Mouse (Mus musculus) liver, embryonic 11.5 days (tissue): ENCODE measurements around the gene Wwox. TPM values are rescaled to one million over a fixed set of nuclear protein-coding genes. Genes with fewer than 3 reads are reported as not detected.

Source experiments
- ATAC-seq: fragments of 200-750 bp; cut with Nextera tagmentation; replicated peaks from 2 replicates; pipeline ENCODE4 v1.8.0; 2017; ENCODE audit warnings: moderate number of reproducible peaks, mild to moderate bottlenecking, moderate TSS enrichment, moderate library complexity; ENCODE audit not compliant: low FRiP score
- DNase-seq: peaks from one replicate; pipeline ENCODE4 v3.0.0-alpha.2; 2017; ENCODE audit warnings: low spot score
- H3K27ac ChIP-seq: fragments of 300-500 bp; sonication (generic); 2 replicates; pipeline ENCODE4 v1.5.1; 2014; ENCODE audit warnings: mild to moderate bottlenecking, low read depth, low read length, control low read depth
- H3K27me3 ChIP-seq: fragments of 300-500 bp; sonication (generic); replicated peaks from 2 replicates; pipeline ENCODE4 v1.6.1; 2014; ENCODE audit warnings: low read length, mixed read lengths; ENCODE audit not compliant: control insufficient read depth, insufficient read depth
- H3K36me3 ChIP-seq: fragments of 300-500 bp; sonication (generic); 2 replicates; pipeline ENCODE4 v1.6.1; 2014; ENCODE audit warnings: mild to moderate bottlenecking, low read length, moderate library complexity, mixed read lengths; ENCODE audit not compliant: control insufficient read depth, insufficient read depth
- H3K4me1 ChIP-seq: fragments of 300-500 bp; sonication (generic); replicated peaks from 2 replicates; pipeline ENCODE4 v1.6.1; 2014; ENCODE audit warnings: low read length, mixed read lengths; ENCODE audit not compliant: control insufficient read depth, insufficient read depth
- H3K4me2 ChIP-seq: fragments of 300-500 bp; sonication (generic); 2 replicates; pipeline ENCODE4 v1.6.1; 2014; ENCODE audit warnings: mild to moderate bottlenecking, control low read depth, moderate library complexity
- H3K4me3 ChIP-seq: fragments of 300-500 bp; sonication (generic); 2 replicates; pipeline ENCODE4 v1.5.1; 2014; ENCODE audit warnings: low read depth, low read length, control low read depth
- H3K9ac ChIP-seq: fragments of 300-500 bp; sonication (generic); 2 replicates; pipeline ENCODE4 v1.6.1; 2014; ENCODE audit warnings: low read depth, low read length, control low read depth
- H3K9me3 ChIP-seq: fragments of 300-500 bp; sonication (generic); 2 replicates; pipeline ENCODE4 v1.6.1; 2016; ENCODE audit warnings: low read length, inconsistent platforms, mixed read lengths; ENCODE audit not compliant: control insufficient read depth
- WGBS: fragments of 180-500 bp; shearing (Covaris S2); extraction: QIAGEN DNeasy Blood & Tissue Kit; methylation state at CpG from one replicate; pipeline ENCODE4 v1.1.7; 2014; 5-methylcytosine and 5-hydroxymethylcytosine counted together
- polyA plus RNA-seq: library from polyadenylated mRNA; unstranded; fragments of >200 nt; fragmentation: Nextera tagmentation; extraction: Ambion mirVana; gene quantifications from 2 replicates; pipeline ENCODE4 v1.2.1, GENCODE M21; 2014

Gene Wwox
- polyA plus RNA-seq, 1 experiment from 2014 or later = 7.3 TPM

- Histone ChIP-seq H3K27ac (no peak overlapping the region), H3K4me2 (no peak overlapping the region), H3K9ac (no peak overlapping the region), H3K9me3 (no peaks in the 10 kb centered on the region), H3K4me1 (no peaks in the 10 kb centered on the region), H3K27me3 (no peaks in the 10 kb centered on the region), H3K4me3 (no peak overlapping the region), H3K36me3 (no peaks in the 10 kb centered on the region)
- DNase-seq (no peak), ATAC-seq (no peak)
- 65% methylated on average over 7 of the region's 7 CpGs for WGBS
Measured at GRCm38 (mm10) chr8:114629719-114630118, 190.3 kb downstream of the Wwox start.

GRCm38 (mm10) chr8:114631087-114631486, 191.6 kb downstream of the Wwox start:
- H3K27me3 ChIP-seq = no peaks in the 10 kb centered on the region
- no peak for DNase-seq
- no peak for ATAC-seq
- H3K27ac ChIP-seq = no peak overlapping the region
- H3K4me2 ChIP-seq = no peak overlapping the region
- H3K4me3 ChIP-seq = no peak overlapping the region
- WGBS = 65% methylated on average over 6 of the region's 6 CpGs
- no peaks in the 10 kb centered on the region for H3K9me3 ChIP-seq
- H3K4me1 ChIP-seq = no peaks in the 10 kb centered on the region
- H3K36me3 ChIP-seq = no peaks in the 10 kb centered on the region
- H3K9ac ChIP-seq = no peak overlapping the region

GRCm38 (mm10) chr8:114634151-114634550, 194.7 kb downstream of the Wwox start:
- no peaks in the 10 kb centered on the region for H3K36me3 ChIP-seq
- WGBS = 66% methylated on average over 2 of the region's 2 CpGs
- H3K4me3 ChIP-seq = no peak overlapping the region
- no peaks in the 10 kb centered on the region for H3K4me1 ChIP-seq
- ATAC-seq (no peak), DNase-seq (no peak)
- H3K27me3 ChIP-seq = no peaks in the 10 kb centered on the region
- H3K9me3 ChIP-seq = no peaks in the 10 kb centered on the region
- no peak overlapping the region for H3K4me2 ChIP-seq
- no peak overlapping the region for H3K9ac ChIP-seq
- H3K27ac ChIP-seq = no peak overlapping the region

GRCm38 (mm10) chr8:114634669-114635410, 195.4 kb downstream of the Wwox start:
- Histone ChIP-seq H3K27ac (no peak overlapping the region), H3K9ac (no peak overlapping the region), H3K4me3 (no peak overlapping the region), H3K4me1 (no peaks in the 10 kb centered on the region), H3K4me2 (no peak overlapping the region), H3K27me3 (no peaks in the 10 kb centered on the region), H3K9me3 (no peaks in the 10 kb centered on the region), H3K36me3 (no peaks in the 10 kb centered on the region)
- ATAC-seq (no peak; the same call in 1 of the 2 replicates), DNase-seq (no peak)
- 61% methylated on average over 9 of the region's 9 CpGs for WGBS

GRCm38 (mm10) chr8:114636376-114636775, 196.9 kb downstream of the Wwox start:
- Histone ChIP-seq H3K9ac (no peak overlapping the region), H3K4me2 (no peak overlapping the region), H3K27ac (no peak overlapping the region), H3K27me3 (no peaks in the 10 kb centered on the region), H3K9me3 (no peaks in the 10 kb centered on the region), H3K4me3 (no peak overlapping the region), H3K4me1 (no peaks in the 10 kb centered on the region), H3K36me3 (no peaks in the 10 kb centered on the region)
- WGBS = 61% methylated on average over 5 of the region's 5 CpGs
- DNase-seq (no peak), ATAC-seq (no peak)

- no peak for DNase-seq
- 75% methylated on average over 9 of the region's 9 CpGs for WGBS
Measured at GRCm38 (mm10) chr8:114641809-114642208, 202.4 kb downstream of the Wwox start.

GRCm38 (mm10) chr8:114650789-114651188, 211.3 kb downstream of the Wwox start:
- 89% methylated on average over 14 of the region's 14 CpGs for WGBS
- H3K9ac ChIP-seq = no peak overlapping the region
- ATAC-seq = no peak

More at GRCm38 (mm10) chr8:114641809-114642208, 202.4 kb downstream of the Wwox start:
- ATAC-seq = no peak
- Histone ChIP-seq H3K27me3 (no peaks in the 10 kb centered on the region), H3K4me1 (no peaks in the 10 kb centered on the region), H3K9me3 (no peaks in the 10 kb centered on the region), H3K4me3 (no peak overlapping the region), H3K36me3 (no peaks in the 10 kb centered on the region), H3K9ac (no peak overlapping the region), H3K4me2 (no peak overlapping the region), H3K27ac (no peak overlapping the region)

GRCm38 (mm10) chr8:114657789-114658188, 218.3 kb downstream of the Wwox start:
- Histone ChIP-seq H3K9ac (no peak overlapping the region), H3K9me3 (no peaks in the 10 kb centered on the region), H3K36me3 (no peaks in the 10 kb centered on the region), H3K4me1 (no peaks in the 10 kb centered on the region; the same call in 1 of the 2 replicates), H3K4me3 (no peak overlapping the region), H3K27ac (no peak overlapping the region), H3K27me3 (no peaks in the 10 kb centered on the region), H3K4me2 (no peak overlapping the region)
- ATAC-seq (no peak), DNase-seq (no peak)
- 59% methylated on average over 4 of the region's 4 CpGs for WGBS

More at GRCm38 (mm10) chr8:114650789-114651188, 211.3 kb downstream of the Wwox start:
- no peak overlapping the region for H3K4me2 ChIP-seq
- H3K4me3 ChIP-seq = no peak overlapping the region
- no peaks in the 10 kb centered on the region for H3K36me3 ChIP-seq
- H3K27me3 ChIP-seq = no peaks in the 10 kb centered on the region
- H3K4me1 ChIP-seq = no peaks in the 10 kb centered on the region
- H3K9me3 ChIP-seq = no peaks in the 10 kb centered on the region
- H3K27ac ChIP-seq = no peak overlapping the region
- DNase-seq = no peak

- H3K9me3 ChIP-seq = no peaks in the 10 kb centered on the region
- H3K9ac ChIP-seq = no peak overlapping the region
- no peak for ATAC-seq
- H3K27ac ChIP-seq = no peak overlapping the region
- H3K4me3 ChIP-seq = no peak overlapping the region
- H3K4me1 ChIP-seq = no peaks in the 10 kb centered on the region; the same call in 1 of the 2 replicates
- H3K36me3 ChIP-seq = no peaks in the 10 kb centered on the region
- WGBS = 59% methylated on average over 4 of the region's 4 CpGs
- no peak overlapping the region for H3K4me2 ChIP-seq
- no peak for DNase-seq
- no peaks in the 10 kb centered on the region for H3K27me3 ChIP-seq
Measured at GRCm38 (mm10) chr8:114658475-114658874, 219.0 kb downstream of the Wwox start.
